Mouse (Mus musculus) right cerebral cortex, postnatal 14 days (tissue): ENCODE data around the gene Gjb5.

ENCODE experiments used
- DNase-seq: peaks from one replicate; pipeline ENCODE4 v3.0.0; 2022

Gjb5 gene

DNA sequence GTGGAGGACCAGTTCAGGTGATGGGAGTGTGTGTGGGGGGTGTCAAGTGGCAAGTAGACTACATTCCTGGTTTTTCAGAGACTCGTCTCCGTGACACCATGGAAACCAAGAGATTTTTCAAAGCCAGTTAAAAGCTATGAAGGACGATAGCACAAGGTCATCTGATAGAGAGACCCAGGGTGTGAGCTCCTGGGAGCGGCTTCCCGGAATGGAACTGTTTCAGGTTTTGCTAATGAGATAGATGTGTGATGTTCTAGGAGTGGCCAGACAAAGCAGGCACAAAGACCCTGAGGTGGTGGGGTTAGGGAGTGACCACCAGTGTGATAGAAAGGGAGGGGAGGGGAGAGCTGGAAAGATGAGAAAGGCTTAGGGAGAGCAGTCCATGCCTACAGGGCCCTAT, 13.0 kb downstream of the Gjb5 start:
- no peak for DNase-seq

DNA sequence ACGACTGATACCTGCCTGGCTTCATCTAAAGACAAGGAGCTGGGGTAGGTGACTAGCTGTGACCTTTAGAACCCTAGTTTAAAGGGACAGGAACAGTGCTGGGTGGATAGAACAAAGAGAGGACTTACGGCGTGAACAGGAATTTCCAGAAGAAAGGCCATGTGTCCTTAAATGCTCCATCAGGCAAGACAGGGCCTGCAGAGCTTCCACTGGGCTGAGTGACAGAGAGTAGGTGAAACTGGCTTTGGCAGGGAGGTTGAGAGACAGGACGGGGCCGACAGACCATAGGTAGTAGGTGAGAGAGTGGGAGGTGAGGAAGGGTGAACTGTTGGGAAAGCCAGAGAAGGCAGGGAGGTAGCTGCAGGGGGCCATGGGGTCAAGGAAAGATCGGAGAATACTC, 16.6 kb downstream of the Gjb5 start:
- DNase-seq, result no peak

DNA sequence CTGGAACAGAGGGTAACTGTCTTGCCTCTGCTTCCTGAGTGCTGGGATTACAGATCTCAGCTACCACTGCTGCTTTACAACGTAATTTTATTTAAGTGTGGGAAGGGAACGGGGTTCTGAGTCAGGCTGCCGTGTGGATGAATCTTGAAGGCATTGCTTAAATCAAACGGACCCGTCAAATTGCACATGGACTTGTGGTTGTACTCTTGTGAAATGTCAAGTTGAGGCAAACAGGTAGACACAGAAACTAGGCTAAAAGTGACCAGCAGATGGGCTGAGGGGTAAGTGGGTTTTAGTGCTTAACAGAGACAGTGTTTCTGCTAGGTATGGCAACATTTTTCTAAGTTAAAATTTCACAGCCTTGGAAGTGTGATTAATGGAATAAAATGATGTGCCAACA, 20.3 kb downstream of the Gjb5 start:
- DNase-seq, result no peak

DNA sequence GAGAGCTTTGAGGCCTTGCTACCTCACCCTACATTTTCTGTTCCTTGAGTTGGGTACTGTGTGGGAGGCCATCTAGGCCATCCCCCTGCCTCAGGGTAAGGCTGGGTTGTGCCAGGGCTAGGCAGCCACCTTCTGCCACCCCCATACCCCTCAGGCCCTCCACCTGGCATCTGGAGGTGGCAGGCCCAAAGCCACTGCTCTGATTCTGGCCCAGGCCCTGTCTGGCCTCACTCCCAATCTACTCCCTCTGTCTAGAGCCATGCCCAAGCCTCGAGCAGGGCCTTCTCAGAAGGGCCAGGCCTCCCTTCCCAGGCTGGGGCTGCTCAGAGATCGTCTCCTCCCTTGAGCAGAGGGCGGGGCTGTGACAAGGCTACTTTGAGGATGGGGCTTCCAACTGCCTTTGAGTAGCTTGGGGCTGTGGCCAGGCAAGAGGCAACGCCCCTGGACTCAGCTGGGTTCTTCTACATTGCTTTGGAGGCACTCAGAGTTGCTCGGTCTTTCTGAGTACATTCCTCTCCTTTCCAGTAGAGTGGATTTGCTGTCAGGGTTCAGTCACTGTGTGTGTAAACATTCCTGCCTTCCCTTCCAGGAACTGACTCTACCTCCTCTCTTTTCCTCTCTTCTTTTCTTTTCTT, 23.0 kb downstream of the Gjb5 start:
- no peak for DNase-seq

DNA sequence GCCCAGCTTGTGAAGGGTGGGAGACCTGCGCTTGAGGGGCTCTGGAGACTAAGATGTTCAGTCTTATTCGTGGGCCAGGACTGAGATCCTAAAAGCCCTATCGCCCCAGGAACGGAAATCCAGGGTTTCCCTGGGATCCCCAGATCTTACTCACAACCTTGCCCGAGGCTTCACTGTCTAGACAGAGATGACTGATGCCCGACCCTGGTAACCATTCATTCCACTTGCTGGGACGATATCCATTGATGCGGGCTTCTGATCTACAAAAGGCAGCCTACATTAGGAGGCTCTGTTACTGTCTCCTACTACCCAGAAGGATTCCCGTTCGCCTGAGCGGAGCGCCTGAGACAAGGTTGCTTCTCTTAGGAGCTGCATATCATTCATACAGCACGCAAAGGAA, 26.8 kb downstream of the Gjb5 start:
- DNase-seq, result no peak

DNA sequence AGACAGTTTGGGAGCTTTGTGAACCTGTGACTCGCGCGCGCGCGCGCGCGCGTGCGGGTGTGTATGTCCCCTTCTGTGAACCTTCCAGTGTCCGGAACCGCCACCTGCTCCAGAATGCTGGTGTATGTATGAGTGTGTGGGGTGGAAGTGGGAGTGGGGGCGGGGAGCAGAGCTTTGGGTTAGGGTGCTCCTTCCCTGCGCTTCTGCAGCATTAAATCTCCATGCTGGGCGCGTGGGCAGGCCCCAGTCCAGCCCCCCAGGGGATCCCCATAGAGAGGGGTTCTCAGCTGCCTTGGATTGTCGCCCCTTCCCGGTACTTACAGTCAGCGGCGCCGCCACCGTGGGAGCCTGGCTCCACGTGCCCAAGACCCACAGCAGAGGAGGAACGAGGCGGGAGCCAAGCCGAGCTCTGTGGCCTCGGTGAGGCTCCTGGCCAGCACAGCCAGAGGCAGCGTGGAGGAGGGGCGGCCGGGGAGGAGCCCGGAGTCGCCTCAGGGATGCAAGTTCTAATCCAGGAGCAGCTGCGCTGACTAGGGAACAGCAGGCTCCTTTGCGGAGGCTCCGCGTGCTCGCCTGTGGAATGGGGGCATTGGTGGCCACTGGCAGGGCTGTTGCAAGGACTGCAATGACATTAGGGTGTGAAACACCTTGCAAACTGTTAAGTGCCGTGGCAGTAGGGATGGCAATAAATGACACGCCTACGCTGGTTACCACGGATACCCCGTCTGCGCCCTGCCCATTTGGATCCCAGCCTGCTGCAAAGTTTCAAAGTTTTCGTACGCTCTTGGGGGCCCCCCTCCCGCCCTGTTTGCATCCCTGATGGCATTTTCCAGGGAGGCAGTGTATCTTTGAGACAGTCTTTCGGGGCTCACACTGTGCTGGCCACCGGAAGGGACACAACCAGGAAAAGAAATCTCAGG, 27.5 kb downstream of the Gjb5 start, which contains the start of gene Gjb3:
TSS of gene Gjb3 (minus strand) at position 664 of the 920 bp plus-strand sequence.
- DNase-seq, result no peak

- DNase-seq, result no peak
Measured at GRCm38 (mm10) chr4:127329751-127330150, 28.2 kb downstream of the Gjb5 start.

- DNase-seq, result no peak
Measured at GRCm38 (mm10) chr4:127329046-127329445, 28.9 kb downstream of the Gjb5 start.

DNA sequence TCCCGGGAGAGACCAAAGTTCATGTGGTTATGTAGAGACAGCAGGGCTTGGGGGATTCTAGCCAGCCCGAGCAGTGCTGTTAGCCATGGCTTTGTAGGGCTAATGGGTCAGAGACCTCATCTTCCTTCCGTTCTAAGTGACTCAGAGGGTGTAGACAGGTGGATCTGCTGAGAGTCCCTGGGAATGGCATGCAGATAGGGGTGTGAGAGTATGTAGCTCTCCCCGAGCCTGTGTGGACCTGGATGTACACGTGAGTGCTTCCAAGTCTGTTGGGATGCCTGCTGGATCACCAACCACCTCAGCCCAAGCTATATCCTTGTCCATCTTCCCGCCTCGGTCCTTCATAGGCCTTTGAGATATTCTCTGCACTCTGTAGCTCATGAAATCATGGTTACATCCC, 29.6 kb downstream of the Gjb5 start:
- no peak for DNase-seq

DNA sequence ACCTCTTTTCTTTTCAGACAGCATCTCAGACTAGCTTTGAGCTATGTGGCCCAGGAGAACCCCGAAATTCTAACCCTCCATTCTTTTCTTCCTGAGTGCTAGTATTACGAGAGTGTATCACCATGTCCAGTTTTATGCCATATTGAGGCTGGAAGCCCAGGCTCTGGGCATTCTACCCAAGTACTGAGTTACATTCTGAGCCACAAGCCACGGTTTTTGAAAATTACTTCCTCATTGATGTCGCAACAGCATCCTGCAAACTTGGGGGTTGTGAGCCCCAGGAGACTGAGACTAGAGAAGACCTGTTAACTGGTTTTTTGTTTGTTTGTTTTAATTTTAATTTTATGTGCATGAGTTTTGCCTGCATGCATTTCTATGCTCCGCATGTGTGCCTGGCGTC, 30.2 kb downstream of the Gjb5 start:
- no peak for DNase-seq

DNA sequence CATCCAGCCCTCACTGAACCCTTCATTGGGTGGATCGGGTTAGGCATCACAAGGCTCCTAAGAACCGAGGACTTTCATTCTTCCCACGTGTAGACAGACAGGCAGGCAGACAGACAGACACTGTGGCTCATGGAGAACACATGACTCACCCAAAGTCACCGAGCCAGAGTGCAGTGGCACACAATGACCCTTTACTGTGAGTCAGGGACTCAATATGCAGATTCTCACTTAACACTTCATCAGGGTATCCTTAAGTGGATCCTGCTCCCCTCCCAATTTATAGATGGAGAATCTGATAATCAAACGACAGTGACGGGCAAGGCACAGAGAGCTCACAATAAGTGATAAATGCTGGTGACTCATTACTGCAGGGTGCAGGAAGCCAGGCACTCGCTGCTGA, 30.7 kb downstream of the Gjb5 start:
- DNase-seq, result no peak

DNA sequence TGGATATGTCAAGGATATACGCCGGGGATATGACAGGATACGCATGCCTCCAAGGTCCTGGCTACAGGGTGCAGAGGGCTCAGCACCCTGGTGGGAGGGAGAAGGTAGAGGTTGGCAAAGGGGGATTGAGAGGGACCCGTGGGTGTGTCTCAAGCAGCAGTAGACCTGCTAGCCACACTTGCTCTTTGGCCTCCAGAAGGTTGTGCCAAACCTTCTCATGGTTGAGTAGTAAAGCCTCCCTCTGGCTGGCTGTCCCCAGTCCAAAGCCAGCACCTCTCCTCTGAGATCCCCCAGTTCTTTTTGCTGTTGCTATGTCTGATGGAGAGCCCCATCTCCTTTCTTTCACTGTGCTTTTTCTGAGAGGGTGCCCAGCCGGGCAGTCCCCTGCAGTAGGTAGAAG, 32.7 kb downstream of the Gjb5 start:
- DNase-seq, result no peak

DNA sequence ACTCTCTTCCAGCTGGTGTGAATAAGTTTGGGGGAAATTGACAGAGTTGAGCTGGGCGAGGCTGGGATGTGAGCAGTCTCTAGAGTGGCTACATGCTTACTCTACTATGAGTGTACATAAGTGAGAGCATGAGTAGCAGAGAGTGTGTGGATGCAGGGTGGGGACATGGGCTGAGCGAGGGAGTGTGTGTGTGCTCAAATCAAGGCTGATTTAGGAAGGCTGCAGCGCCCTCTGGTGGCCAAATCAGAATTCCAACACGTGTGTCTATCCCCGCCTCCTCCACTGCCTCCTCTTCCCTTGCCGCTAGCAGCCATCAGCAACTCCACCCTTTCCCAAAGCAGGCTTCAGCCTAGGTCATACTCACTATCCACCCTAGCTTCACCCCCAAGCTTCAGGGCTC, 33.2 kb downstream of the Gjb5 start:
- peak; percentile 93 for DNase-seq

GRCm38 (mm10) chr4:127324296-127324695, 33.7 kb downstream of the Gjb5 start:
- DNase-seq, result no peak

DNA sequence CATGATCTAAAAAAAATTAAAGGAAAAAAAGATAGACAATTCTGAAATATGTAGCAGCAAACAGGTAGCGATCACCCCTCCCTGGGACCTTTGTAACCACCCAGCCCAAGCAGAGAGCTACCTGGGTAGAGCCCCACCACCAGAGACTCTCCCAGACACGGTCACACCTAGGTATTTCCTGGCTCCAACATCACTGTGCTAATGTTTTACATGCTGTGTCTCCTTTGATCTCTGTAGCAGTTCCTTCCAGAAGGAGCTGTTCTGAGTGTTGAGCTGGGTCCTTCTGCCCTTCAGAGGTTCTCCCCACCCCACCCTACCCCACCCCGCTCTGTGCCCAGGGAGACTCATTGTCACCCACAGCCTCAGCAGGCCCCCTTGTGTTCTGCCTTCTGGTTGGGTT, 34.3 kb downstream of the Gjb5 start:
- DNase-seq, result no peak

DNA sequence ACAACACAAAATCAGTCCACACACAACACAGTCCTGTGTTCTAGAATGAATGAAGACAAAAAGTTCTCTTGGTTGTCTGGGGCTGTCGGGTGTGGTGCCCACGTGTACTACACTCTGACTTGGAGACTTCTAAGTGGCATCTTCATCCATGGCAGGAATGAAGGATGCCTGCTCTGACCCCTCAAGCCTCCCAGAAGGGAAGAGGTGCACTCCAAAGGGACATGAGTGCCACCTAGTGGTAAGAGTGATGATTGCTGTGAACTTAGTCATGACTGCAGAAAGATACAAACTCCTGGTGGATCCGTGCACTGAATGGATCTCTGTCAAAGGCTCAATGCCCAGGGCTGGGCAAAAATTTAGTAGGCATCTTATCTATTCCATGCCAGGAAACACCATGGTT, 38.4 kb downstream of the Gjb5 start:
- DNase-seq, result peak; percentile 68

DNA sequence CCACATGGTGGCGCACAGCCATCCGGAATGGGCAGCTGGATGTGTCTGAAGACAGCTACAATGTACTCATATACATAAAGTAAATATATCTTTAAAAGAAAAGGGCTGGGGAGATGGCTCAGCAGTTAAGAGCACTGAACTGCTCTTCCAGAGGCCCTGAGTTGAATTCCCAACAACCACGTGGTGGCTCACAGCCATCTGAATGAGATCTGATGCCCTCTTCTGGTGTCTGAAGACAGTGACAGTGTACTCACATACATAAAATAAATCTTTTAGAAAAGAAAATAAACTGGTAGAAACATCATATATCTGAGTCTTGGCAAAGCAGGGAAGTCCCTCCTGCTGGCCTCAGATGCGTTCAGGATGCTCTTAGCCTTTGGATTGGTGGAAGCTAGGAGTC, 40.8 kb downstream of the Gjb5 start:
- no peak for DNase-seq

GRCm38 (mm10) chr4:127315753-127316152, 42.2 kb downstream of the Gjb5 start:
- DNase-seq, result no peak

GRCm38 (mm10) chr4:127314585-127314984, 43.4 kb downstream of the Gjb5 start:
- DNase-seq, result no peak

GRCm38 (mm10) chr4:127313861-127314260, 44.1 kb downstream of the Gjb5 start, which contains the start of gene Gja4:
Gene Gja4, minus strand, starts transcription at chr4:127314039.
- peak; percentile 67 for DNase-seq

GRCm38 (mm10) chr4:127312349-127312748, 45.6 kb downstream of the Gjb5 start:
- no peak for DNase-seq

DNA sequence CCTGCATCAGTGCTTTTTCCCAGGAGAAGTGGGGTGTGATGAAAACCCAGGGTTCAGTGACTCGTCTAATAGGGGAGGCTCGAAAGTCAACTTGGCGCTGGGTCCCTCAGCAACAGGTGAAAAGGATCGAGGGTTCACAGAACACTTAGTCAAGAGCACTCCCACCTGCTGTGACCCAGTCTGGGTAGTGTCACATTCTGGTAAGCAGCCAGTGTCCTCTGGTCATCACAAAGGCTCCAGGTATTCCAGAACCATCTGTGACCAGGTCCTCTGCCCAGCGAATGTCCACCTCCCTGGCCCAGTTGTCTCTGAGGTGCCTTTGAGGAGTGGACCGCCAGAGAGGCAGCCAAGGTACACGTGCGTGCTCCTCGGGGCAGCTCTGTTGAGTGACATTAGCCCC, 46.4 kb downstream of the Gjb5 start:
- DNase-seq, result no peak

- no peak for DNase-seq
Measured at GRCm38 (mm10) chr4:127306915-127307314, 51.1 kb downstream of the Gjb5 start.
